Mouse (Mus musculus) lung, postnatal 0 days (tissue): ENCODE measurements around the gene Cntnap4. TPM values are rescaled to one million over a fixed set of nuclear protein-coding genes. Genes with fewer than 3 reads are reported as not detected.

Source experiments
- ATAC-seq: fragments of 200-750 bp; cut with Nextera tagmentation; 2 replicates; pipeline ENCODE4 v1.8.0; 2017; ENCODE audit warnings: moderate library complexity
- DNase-seq: peaks from one replicate; pipeline ENCODE4 v3.0.0-alpha.2; 2016; ENCODE audit warnings: low spot score
- H3K27ac ChIP-seq: fragments of 300-500 bp; sonication (generic); 2 replicates; pipeline ENCODE4 v1.5.1; 2014; ENCODE audit warnings: antibody characterized with exemption, mild to moderate bottlenecking, low read length, mixed read lengths
- H3K27me3 ChIP-seq: fragments of 300-500 bp; sonication (generic); replicated peaks from 2 replicates; pipeline ENCODE4 v1.6.1; 2014; ENCODE audit warnings: low read length, mixed read lengths; ENCODE audit not compliant: insufficient read depth
- H3K36me3 ChIP-seq: fragments of 300-500 bp; sonication (generic); 2 replicates; pipeline ENCODE4 v1.6.1; 2014; ENCODE audit warnings: low read length, mixed read lengths; ENCODE audit not compliant: insufficient read depth
- H3K4me1 ChIP-seq: fragments of 300-500 bp; sonication (generic); 2 replicates; pipeline ENCODE4 v1.6.1; 2014; ENCODE audit warnings: antibody characterized with exemption, low read depth, low read length, mixed read lengths; ENCODE audit not compliant: insufficient read depth
- H3K4me2 ChIP-seq: fragments of 300-500 bp; sonication (generic); replicated peaks from 2 replicates; pipeline ENCODE4 v1.6.1; 2014; ENCODE audit warnings: low read depth, mild to moderate bottlenecking, low read length, moderate library complexity, mixed read lengths
- H3K4me3 ChIP-seq: fragments of 300-500 bp; sonication (generic); 2 replicates; pipeline ENCODE4 v1.5.1; 2014; ENCODE audit warnings: low read depth, low read length
- H3K9ac ChIP-seq: fragments of 300-500 bp; sonication (generic); replicated peaks from 2 replicates; pipeline ENCODE4 v1.6.1; 2014; ENCODE audit warnings: low read depth, mild to moderate bottlenecking
- H3K9me3 ChIP-seq: fragments of 300-500 bp; sonication (generic); 2 replicates; pipeline ENCODE4 v1.6.1; 2016; ENCODE audit warnings: low read length, mixed read lengths
- CTCF ChIP-seq: IDR thresholded peaks from 2 replicates; pipeline ENCODE4 v1.5.1; 2016; ENCODE audit warnings: antibody characterized with exemption, mild to moderate bottlenecking
- EP300 ChIP-seq: IDR thresholded peaks from 2 replicates; pipeline ENCODE4 v1.6.1; 2016; ENCODE audit warnings: antibody characterized with exemption, mild to moderate bottlenecking, control low read depth
- WGBS: fragments of 180-500 bp; shearing (Covaris S2); extraction: QIAGEN DNeasy Blood & Tissue Kit; methylation state at CpG from one replicate; pipeline ENCODE4 v1.1.7; 2014; 5-methylcytosine and 5-hydroxymethylcytosine counted together
- polyA plus RNA-seq: library from polyadenylated mRNA; unstranded; fragments of >200 nt; fragmentation: Nextera tagmentation; extraction: Ambion mirVana; gene quantifications from 2 replicates; pipeline ENCODE4 v1.2.1, GENCODE M21; 2015

Cntnap4 gene
- polyA plus RNA-seq, 1 experiment from 2014 or later: not detected

DNA sequence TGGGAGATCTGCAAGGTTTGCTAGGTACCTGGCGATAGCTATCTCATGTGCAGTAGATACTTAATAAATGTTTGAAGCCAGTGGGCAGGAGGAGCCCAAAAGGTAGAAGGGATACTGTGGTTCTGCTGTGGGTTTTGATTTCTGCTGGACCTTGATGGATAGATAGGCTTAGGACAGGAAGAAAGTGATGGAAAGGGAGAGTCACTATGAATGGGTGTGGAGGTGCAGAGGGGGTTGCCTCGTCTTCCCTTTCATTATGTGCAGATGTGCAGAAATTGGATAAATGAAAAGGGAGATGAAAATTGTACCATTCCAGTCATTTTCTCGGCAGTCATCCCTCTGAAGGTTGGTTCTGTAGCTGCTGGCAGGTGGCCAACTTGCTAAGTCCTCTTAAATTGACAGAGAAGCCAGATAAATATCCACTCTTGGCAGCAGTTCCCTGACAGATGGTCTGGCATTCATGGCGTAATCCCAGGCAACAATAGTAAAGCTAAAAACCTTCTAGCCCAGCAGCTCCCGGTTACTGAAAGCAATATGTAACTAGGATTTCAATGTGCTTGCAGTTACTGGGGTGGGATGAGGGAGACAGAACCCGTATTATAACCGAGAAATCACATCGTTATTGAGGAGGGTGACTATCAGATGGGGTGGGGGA, 336.7 kb downstream of the Cntnap4 start:
- no peak overlapping the region for H3K4me2 ChIP-seq
- H3K9ac ChIP-seq: no peak overlapping the region
- DNase-seq: peak; percentile 18
- H3K4me3 ChIP-seq: no peak overlapping the region
- no peak overlapping the region for H3K27ac ChIP-seq
- WGBS: 37% methylated on average over 8 of the region's 8 CpGs
- H3K4me1 ChIP-seq: no peaks in the 10 kb centered on the region
- TF ChIP-seq EP300 (no peak), CTCF (no peak)
- no peaks in the 10 kb centered on the region for H3K27me3 ChIP-seq
- H3K9me3 ChIP-seq: no peaks in the 10 kb centered on the region
- no peaks in the 10 kb centered on the region for H3K36me3 ChIP-seq
- no peak for ATAC-seq

DNA sequence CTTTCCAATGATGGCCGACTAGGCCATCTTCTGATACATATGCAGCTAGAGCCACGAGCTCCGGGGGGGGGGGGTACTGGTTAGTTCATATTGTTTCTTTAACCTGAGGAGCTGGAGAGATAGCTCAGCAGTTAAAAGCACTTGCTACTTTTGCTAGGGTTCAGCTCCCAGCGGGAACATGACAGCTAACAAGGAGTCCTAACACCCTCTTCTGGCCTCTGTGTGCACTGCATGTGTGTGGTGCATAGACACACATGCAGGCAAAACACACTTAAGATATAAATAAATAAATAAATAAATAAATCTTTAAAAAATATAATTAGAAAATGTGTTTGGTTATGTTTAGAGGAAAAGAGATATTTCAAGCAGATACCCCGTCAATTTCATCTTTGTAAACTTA, 339.7 kb downstream of the Cntnap4 start:
- H3K27me3 ChIP-seq: no peaks in the 10 kb centered on the region
- no peak overlapping the region for H3K4me3 ChIP-seq
- no peaks in the 10 kb centered on the region for H3K36me3 ChIP-seq
- H3K4me2 ChIP-seq: no peak overlapping the region
- DNase-seq (no peak), ATAC-seq (no peak)
- no peak overlapping the region for H3K27ac ChIP-seq
- TF ChIP-seq CTCF: no peak
- no peak for TF ChIP-seq EP300
- no peaks in the 10 kb centered on the region for H3K4me1 ChIP-seq
- H3K9ac ChIP-seq: no peak overlapping the region
- 50% methylated on average over 5 of the region's 5 CpGs for whole genome bisulfite sequencing
- H3K9me3 ChIP-seq: no peaks in the 10 kb centered on the region

DNA sequence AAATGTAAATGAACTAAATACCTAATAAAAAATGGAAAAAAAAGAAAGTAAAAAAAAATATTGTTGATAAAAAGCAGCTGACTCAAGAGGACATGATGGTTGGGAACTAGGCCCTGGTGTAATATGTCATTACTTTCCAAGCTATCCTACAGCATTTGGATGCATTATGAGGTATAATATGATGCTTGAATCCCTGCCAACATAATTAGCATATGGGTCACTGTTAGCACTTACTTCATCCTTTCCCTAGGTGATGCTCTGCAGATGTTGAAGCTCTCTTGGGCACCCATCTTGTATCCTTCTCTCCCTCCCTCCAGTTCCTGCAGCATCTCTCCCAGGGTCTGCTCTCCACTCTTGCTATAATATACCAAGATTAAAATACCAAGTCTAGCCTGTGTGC, 341.6 kb downstream of the Cntnap4 start:
- no peak overlapping the region for H3K9ac ChIP-seq
- H3K4me1 ChIP-seq: no peaks in the 10 kb centered on the region
- H3K9me3 ChIP-seq: no peaks in the 10 kb centered on the region
- no peaks in the 10 kb centered on the region for H3K27me3 ChIP-seq
- no peak overlapping the region for H3K4me2 ChIP-seq
- TF ChIP-seq EP300 (no peak), CTCF (no peak)
- ATAC-seq (no peak), DNase-seq (no peak)
- no peak overlapping the region for H3K27ac ChIP-seq
- no peaks in the 10 kb centered on the region for H3K36me3 ChIP-seq
- no peak overlapping the region for H3K4me3 ChIP-seq

DNA sequence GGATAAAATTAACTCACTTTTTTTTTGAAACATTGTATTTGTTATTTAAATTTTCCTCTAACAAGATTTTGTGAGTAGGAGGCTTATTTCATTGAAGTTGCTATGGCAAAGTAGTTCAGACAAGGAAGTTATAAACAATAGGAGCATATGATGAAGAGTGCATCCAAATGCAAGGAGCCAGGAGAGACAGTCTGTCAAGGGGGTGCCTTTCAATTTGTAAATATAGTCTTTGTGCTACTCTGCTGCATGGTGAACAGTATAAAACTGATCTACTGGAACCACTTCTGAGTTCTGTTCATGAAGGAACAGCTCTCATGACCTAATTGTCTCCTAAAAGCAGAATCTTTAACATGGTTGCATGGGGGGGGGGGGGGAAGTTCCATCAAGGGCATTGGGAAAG, 352.3 kb downstream of the Cntnap4 start:
- H3K4me3 ChIP-seq: no peak overlapping the region
- H3K9me3 ChIP-seq: no peaks in the 10 kb centered on the region
- H3K9ac ChIP-seq: no peak overlapping the region
- no peak overlapping the region for H3K4me2 ChIP-seq
- H3K36me3 ChIP-seq: no peaks in the 10 kb centered on the region
- TF ChIP-seq CTCF (no peak), EP300 (no peak)
- ATAC-seq: no peak
- no peak overlapping the region for H3K27ac ChIP-seq
- DNase-seq: no peak
- no peaks in the 10 kb centered on the region for H3K27me3 ChIP-seq
- no peaks in the 10 kb centered on the region for H3K4me1 ChIP-seq

DNA sequence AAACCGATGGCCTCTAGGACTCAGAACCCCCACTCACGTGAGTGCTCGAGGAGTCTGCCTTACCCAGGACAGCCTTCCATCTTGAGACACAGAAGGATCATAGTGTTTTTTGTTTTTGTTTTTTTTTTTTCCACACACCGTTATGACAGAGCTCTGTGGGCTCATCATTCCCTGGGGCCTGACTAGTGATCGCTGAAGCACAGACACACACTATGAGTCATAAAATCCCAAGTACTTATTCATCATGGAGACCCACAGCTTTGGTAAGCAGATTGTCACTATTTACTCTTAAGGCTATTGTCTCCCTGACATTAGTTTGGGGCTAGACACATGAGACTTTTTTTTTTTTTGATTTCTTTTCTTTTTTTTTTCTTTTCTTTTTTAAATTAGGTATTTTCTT, 352.9 kb downstream of the Cntnap4 start:
- DNase-seq (no peak), ATAC-seq (no peak)
- H3K27me3 ChIP-seq: no peaks in the 10 kb centered on the region
- no peaks in the 10 kb centered on the region for H3K36me3 ChIP-seq
- H3K9ac ChIP-seq: no peak overlapping the region
- no peaks in the 10 kb centered on the region for H3K4me1 ChIP-seq
- no peaks in the 10 kb centered on the region for H3K9me3 ChIP-seq
- 87% methylated on average over 5 of the region's 5 CpGs for WGBS
- no peak overlapping the region for H3K4me2 ChIP-seq
- H3K4me3 ChIP-seq: no peak overlapping the region
- TF ChIP-seq CTCF (no peak), EP300 (no peak)
- H3K27ac ChIP-seq: no peak overlapping the region
